Mouse (Mus musculus) embryonic facial prominence, embryonic 10.5 days (tissue): Measurements from ENCODE around the gene Plekhg2. TPM values are rescaled to one million over a fixed set of nuclear protein-coding genes. Genes with fewer than 3 reads are reported as not detected.
A peak's percentile ranks its signal among the peaks of the same experiment; 100 is the strongest.

ENCODE experiments used
- DNase-seq: peaks from one replicate; pipeline ENCODE4 v3.0.0-alpha.2; 2017; ENCODE audit warnings: low spot score
- H3K27ac ChIP-seq: fragments of 300-500 bp; sonication (generic); replicated peaks from 2 replicates; pipeline ENCODE4 v1.5.1; 2016; ENCODE audit warnings: mild to moderate bottlenecking
- H3K27me3 ChIP-seq: fragments of 300-500 bp; sonication (generic); replicated peaks from 2 replicates; pipeline ENCODE4 v1.6.1; 2016; ENCODE audit warnings: low read depth, mild to moderate bottlenecking; ENCODE audit not compliant: poor library complexity, severe bottlenecking
- H3K36me3 ChIP-seq: fragments of 300-500 bp; sonication (generic); replicated peaks from 2 replicates; pipeline ENCODE4 v1.6.1; 2016; ENCODE audit warnings: mild to moderate bottlenecking, moderate library complexity
- H3K4me1 ChIP-seq: fragments of 300-500 bp; sonication (generic); 2 replicates; pipeline ENCODE4 v1.6.1; 2016
- H3K4me3 ChIP-seq: fragments of 300-500 bp; sonication (generic); 2 replicates; pipeline ENCODE4 v1.5.1; 2016; ENCODE audit warnings: mild to moderate bottlenecking, moderate library complexity
- H3K9me3 ChIP-seq: fragments of 300-500 bp; sonication (generic); 2 replicates; pipeline ENCODE4 v1.6.1; 2016; ENCODE audit warnings: mild to moderate bottlenecking
- WGBS: fragments of 180-500 bp; shearing (Covaris S2); methylation state at CpG from one replicate; pipeline ENCODE4 v1.1.7; 2016; 5-methylcytosine and 5-hydroxymethylcytosine counted together
- polyA plus RNA-seq: library from polyadenylated mRNA; unstranded; fragments of >200 nt; fragmentation: Nextera tagmentation; extraction: Ambion mirVana; gene quantifications from 2 replicates; pipeline ENCODE4 v1.2.1, GENCODE M21; 2016

The Plekhg2 gene
- polyA plus RNA-seq, 1 experiment from 2014 or later = 101 TPM

- peak; percentile 68 for DNase-seq
- Histone ChIP-seq H3K36me3 (peaks cover 81% of the 10 kb centered on the region), H3K4me3 (peak overlapping the region; percentile 35), H3K27ac (peak overlapping the region; percentile 75), H3K27me3 (no peaks in the 10 kb centered on the region), H3K4me1 (peaks cover 30% of the 10 kb centered on the region), H3K9me3 (peaks cover 7% of the 10 kb centered on the region; the same call in 1 of the 2 replicates)
- 4% methylated on average over 5 of the region's 5 CpGs for WGBS
These were observed 15.4 kb downstream of the Plekhg2 start for GRCm38 (mm10) chr7:28356981-28357380.

- no peaks in the 10 kb centered on the region for H3K9me3 ChIP-seq
- H3K36me3 ChIP-seq = peaks cover 71% of the 10 kb centered on the region
- WGBS = 87% methylated on average over 3 of the region's 3 CpGs
- no peak overlapping the region for H3K27ac ChIP-seq
- H3K4me3 ChIP-seq = peak overlapping the region; percentile 8; the same call in 1 of the 2 replicates
- no peaks in the 10 kb centered on the region for H3K27me3 ChIP-seq
- peaks cover 38% of the 10 kb centered on the region for H3K4me1 ChIP-seq
- DNase-seq = no peak
These were observed 17.2 kb downstream of the Plekhg2 start for GRCm38 (mm10) chr7:28355221-28355620.

- Histone ChIP-seq H3K4me3 (no peak overlapping the region), H3K27ac (no peak overlapping the region), H3K36me3 (peaks cover 65% of the 10 kb centered on the region), H3K27me3 (no peaks in the 10 kb centered on the region), H3K9me3 (no peaks in the 10 kb centered on the region), H3K4me1 (peaks cover 44% of the 10 kb centered on the region)
- 91% methylated on average over 3 of the region's 3 CpGs for WGBS
- no peak for DNase-seq
These were observed 17.8 kb downstream of the Plekhg2 start for GRCm38 (mm10) chr7:28354596-28354995.

GRCm38 (mm10) chr7:28354113-28354581, 18.3 kb downstream of the Plekhg2 start:
- no peak for DNase-seq
- Histone ChIP-seq H3K36me3 (peaks cover 60% of the 10 kb centered on the region), H3K4me3 (0 out of 2 replicates have a peak overlapping the region, but pooled peaks have one; percentile 5), H3K9me3 (no peaks in the 10 kb centered on the region), H3K27me3 (no peaks in the 10 kb centered on the region), H3K4me1 (peaks cover 48% of the 10 kb centered on the region), H3K27ac (no peak overlapping the region)
- 92% methylated on average over 3 of the region's 3 CpGs for WGBS

DNA sequence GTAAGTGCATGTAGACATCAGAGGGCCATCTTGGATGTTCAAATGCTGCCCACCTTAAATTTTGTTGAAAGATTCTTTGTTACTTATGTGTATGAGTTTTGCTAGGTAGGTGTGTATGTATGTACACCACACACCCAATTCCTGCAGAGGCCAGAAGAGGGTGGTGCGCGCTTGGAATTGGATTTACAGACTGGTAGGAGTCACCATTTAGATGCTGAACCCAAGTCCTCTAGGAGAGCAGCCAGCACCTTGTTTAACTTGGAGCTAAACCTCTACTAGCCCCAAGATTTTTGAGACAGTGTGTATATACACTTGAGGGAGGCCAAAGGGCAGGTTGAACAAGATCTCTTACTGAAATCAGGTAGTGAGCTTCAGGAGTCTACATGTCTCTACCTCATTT, 19.1 kb downstream of the Plekhg2 start:
- Histone ChIP-seq H3K4me3 (no peak overlapping the region), H3K27me3 (no peaks in the 10 kb centered on the region), H3K27ac (no peak overlapping the region), H3K9me3 (no peaks in the 10 kb centered on the region), H3K4me1 (peaks cover 45% of the 10 kb centered on the region), H3K36me3 (peaks cover 51% of the 10 kb centered on the region)
- 98% methylated on average over 2 of the region's 2 CpGs for WGBS
- no peak for DNase-seq

DNA sequence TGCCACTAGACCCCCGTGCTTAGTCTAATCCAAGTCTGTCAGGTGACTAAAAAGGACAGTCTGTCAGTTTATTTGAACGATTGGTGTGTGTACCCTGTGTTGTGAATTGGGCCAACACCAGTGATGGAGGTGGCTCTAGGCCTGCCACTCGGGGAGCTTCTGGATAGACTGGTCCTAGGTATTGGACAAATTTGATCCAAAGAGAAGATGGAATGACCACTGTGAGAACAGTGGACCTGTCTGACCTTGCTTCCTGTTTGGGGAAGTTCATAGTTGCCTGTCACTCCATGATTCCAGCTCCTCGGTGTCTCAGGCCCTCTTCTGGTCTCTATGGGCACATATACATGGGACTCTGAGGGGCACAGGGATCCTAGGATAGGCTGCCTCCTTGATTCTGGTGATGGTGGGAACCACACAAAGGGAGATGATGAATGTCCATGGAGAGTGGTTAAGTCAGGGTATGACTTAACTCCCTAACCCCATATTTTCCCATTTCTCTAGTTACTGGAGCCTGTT, 20.7 kb downstream of the Plekhg2 start:
- whole genome bisulfite sequencing = 39% methylated on average over 4 of the region's 4 CpGs
- peak overlapping the region; percentile 96 for H3K27ac ChIP-seq
- H3K27me3 ChIP-seq = no peaks in the 10 kb centered on the region
- no peaks in the 10 kb centered on the region for H3K9me3 ChIP-seq
- no peak for DNase-seq
- H3K4me1 ChIP-seq = peaks cover 29% of the 10 kb centered on the region
- peak overlapping the region; percentile 86 for H3K4me3 ChIP-seq
- peaks cover 47% of the 10 kb centered on the region for H3K36me3 ChIP-seq

- Histone ChIP-seq H3K9me3 (no peaks in the 10 kb centered on the region), H3K36me3 (peaks cover 40% of the 10 kb centered on the region)
- WGBS = under 1% methylated on average over 50 of the region's 50 CpGs
These were observed 22.1 kb downstream of the Plekhg2 start, which contains the start of gene Rps16 for GRCm38 (mm10) chr7:28350155-28350883. Gene Rps16 (plus strand): TSS chr7:28350652.

GRCm38 (mm10) chr7:28348601-28349000, 23.8 kb downstream of the Plekhg2 start:
- 85% methylated on average over 7 of the region's 7 CpGs for WGBS
- no peaks in the 10 kb centered on the region for H3K27me3 ChIP-seq
- H3K4me1 ChIP-seq = peaks cover 26% of the 10 kb centered on the region
- DNase-seq = no peak
- H3K4me3 ChIP-seq = peak overlapping the region; percentile 21; the same call in 1 of the 2 replicates
- no peak overlapping the region for H3K27ac ChIP-seq
- peaks cover 24% of the 10 kb centered on the region for H3K36me3 ChIP-seq
- no peaks in the 10 kb centered on the region for H3K9me3 ChIP-seq

More at GRCm38 (mm10) chr7:28350155-28350883, 22.1 kb downstream of the Plekhg2 start, which contains the start of gene Rps16:
- Histone ChIP-seq H3K4me1 (peaks cover 26% of the 10 kb centered on the region), H3K4me3 (peak within 1 kb of the TSS; percentile 86), H3K27me3 (no peaks in the 10 kb centered on the region), H3K27ac (peak within 1 kb of the TSS; percentile 96)
- peak; percentile 98 for DNase-seq

DNA sequence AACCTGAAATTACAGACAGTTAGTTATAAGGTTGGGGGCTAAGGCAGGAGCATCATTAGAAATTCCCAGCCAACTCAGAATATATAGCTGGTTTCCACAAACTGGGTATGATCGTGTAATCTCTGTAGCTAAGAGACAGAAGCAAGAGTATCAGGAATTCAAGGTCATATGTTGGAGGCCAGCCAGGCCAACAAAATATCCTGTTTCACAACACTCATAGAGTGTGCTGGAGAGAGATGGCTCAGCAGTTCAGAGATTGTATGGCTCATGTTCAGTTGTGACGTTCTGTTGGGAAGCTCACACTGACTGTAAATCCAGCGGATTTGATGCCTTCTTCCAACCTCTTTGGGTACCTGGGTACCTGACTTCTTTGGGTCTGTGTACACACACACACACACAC, 24.7 kb downstream of the Plekhg2 start:
- Histone ChIP-seq H3K4me3 (no peak overlapping the region), H3K9me3 (no peaks in the 10 kb centered on the region), H3K4me1 (peaks cover 26% of the 10 kb centered on the region), H3K36me3 (peaks cover 15% of the 10 kb centered on the region), H3K27ac (no peak overlapping the region), H3K27me3 (no peaks in the 10 kb centered on the region)
- WGBS = 84% methylated on average over 3 of the region's 3 CpGs
- DNase-seq = no peak

- H3K4me1 ChIP-seq = peaks cover 28% of the 10 kb centered on the region
- H3K36me3 ChIP-seq = no peaks in the 10 kb centered on the region
- WGBS = 9% methylated on average over 4 of the region's 4 CpGs
- no peak overlapping the region for H3K4me3 ChIP-seq
- H3K9me3 ChIP-seq = no peaks in the 10 kb centered on the region
- peak; percentile 86 for DNase-seq
- H3K27me3 ChIP-seq = no peaks in the 10 kb centered on the region
- H3K27ac ChIP-seq = no peak overlapping the region
These were observed 27.8 kb downstream of the Plekhg2 start for GRCm38 (mm10) chr7:28344637-28345036.

- Histone ChIP-seq H3K27ac (peak overlapping the region; percentile 11; the same call in 1 of the 2 replicates), H3K4me3 (no peak overlapping the region), H3K27me3 (no peaks in the 10 kb centered on the region), H3K36me3 (0 out of 2 replicates have a peak, but pooled peaks cover 5% of the 10 kb centered on the region), H3K4me1 (peaks cover 31% of the 10 kb centered on the region), H3K9me3 (no peaks in the 10 kb centered on the region)
- no peak for DNase-seq
- 49% methylated on average over 7 of the region's 7 CpGs for WGBS
These were observed 31.0 kb downstream of the Plekhg2 start for GRCm38 (mm10) chr7:28341381-28341780.

- Histone ChIP-seq H3K36me3 (peaks cover 25% of the 10 kb centered on the region), H3K4me1 (peaks cover 35% of the 10 kb centered on the region), H3K27ac (peak overlapping the region; percentile 93), H3K4me3 (peak overlapping the region; percentile 99), H3K27me3 (no peaks in the 10 kb centered on the region), H3K9me3 (no peaks in the 10 kb centered on the region)
- peak; percentile 49 for DNase-seq
- WGBS = 80% methylated on average over 19 of the region's 19 CpGs
These were observed 33.0 kb downstream of the Plekhg2 start for GRCm38 (mm10) chr7:28339213-28339917.
